Mouse (Mus musculus): Measurements from ENCODE around the gene Numbl. TPM values are rescaled to one million over a fixed set of nuclear protein-coding genes. Genes with fewer than 3 reads are reported as not detected.
A peak's percentile ranks its signal among the peaks of the same experiment; 100 is the strongest.

The Numbl gene
- 56.7 and 64.1 TPM in 2 replicates for polyA plus RNA-seq (2012; rRNA removed)

DNA sequence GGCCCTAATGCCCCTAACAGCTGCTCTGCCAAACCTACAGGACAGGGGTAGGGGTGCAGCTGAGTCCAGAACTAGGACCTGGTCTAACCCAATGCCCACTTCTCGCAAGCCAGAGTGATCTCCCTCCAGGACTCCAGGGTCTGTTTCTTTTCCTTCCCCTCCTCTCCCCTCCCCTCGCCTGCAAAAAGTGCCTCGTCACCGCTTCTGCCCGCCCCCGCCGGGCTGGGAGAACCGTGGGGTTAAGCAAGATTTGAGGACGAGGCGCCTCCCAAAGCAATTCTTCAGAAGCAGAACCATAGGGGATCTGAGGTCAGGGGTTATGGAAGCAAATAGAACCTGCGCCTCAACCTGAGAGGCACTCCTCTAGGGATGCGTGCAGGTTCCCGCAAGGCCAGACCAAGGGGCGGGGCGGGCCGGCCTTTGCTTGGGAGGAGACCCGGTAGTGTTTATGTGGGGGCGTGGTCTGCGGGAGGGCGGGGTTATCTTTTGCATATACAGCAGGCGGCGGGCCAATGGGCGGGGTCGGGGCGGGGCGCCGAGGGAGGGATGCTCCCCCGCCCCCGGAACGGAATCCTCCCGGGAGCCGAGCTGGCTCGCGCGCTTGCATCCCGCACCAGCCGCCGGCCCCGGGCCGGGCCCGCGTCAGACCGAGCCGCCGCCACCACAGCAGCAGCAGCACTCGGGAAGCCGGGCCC lies at the start of gene Numbl:
TSS of gene Numbl (plus strand) at position 229 of the 695 bp plus-strand sequence.
- Histone ChIP-seq H3K4me3 (replicated peaks; ENCODE audit: insufficient read depth, low read depth, low read length) (peak within 1 kb of the TSS; percentile 84), H3K27ac (ENCODE audit: insufficient read depth, low read length) (peak within 1 kb of the TSS; percentile 92), H3K27me3 (ENCODE audit: control insufficient read depth, insufficient read depth, low read length) (no peaks in the 10 kb centered on the region), H3K4me1 (ENCODE audit: control insufficient read depth, insufficient read depth, low read length) (peaks cover 21% of the 10 kb centered on the region)
- peak; percentile 94 to 95 for DNase-seq
- TF ChIP-seq CTCF (IDR thresholded peaks at IDR 0.05; ENCODE audit: borderline replicate concordance, insufficient read depth, low read depth, low read length) (no peak), POLR2A (IDR thresholded peaks at IDR 0.05; ENCODE audit: borderline replicate concordance, insufficient read depth, low read length) (peak; percentile 43; the same call in 1 of the 2 replicates)
- WGBS = 2% methylated on average over 46 of the region's 47 CpGs

- TF ChIP-seq CTCF (IDR thresholded peaks at IDR 0.05; ENCODE audit: borderline replicate concordance, insufficient read depth, low read depth, low read length) (no peak), POLR2A (IDR thresholded peaks at IDR 0.05; ENCODE audit: borderline replicate concordance, insufficient read depth, low read length) (no peak)
- peaks cover 15% of the 10 kb centered on the region for H3K4me1 ChIP-seq (ENCODE audit: control insufficient read depth, insufficient read depth, low read length)
- no peaks in the 10 kb centered on the region for H3K27me3 ChIP-seq (ENCODE audit: control insufficient read depth, insufficient read depth, low read length)
- no peak overlapping the region for H3K4me3 ChIP-seq (replicated peaks; ENCODE audit: insufficient read depth, low read depth, low read length)
- peak overlapping the region; percentile 39; the same call in 1 of the 2 replicates for H3K27ac ChIP-seq (ENCODE audit: insufficient read depth, low read length)
- WGBS = 6% methylated on average over 2 of the region's 2 CpGs
- DNase-seq = peak; percentile 27 to 38
Measured at GRCm38 (mm10) chr7:27212626-27213025, 45.6 kb upstream of the Numbl start.

GRCm38 (mm10) chr7:27218586-27218985 lies 39.6 kb upstream of the Numbl start:
- TF ChIP-seq CTCF (IDR thresholded peaks at IDR 0.05; ENCODE audit: borderline replicate concordance, insufficient read depth, low read depth, low read length) = no peak
- TF ChIP-seq POLR2A (IDR thresholded peaks at IDR 0.05; ENCODE audit: borderline replicate concordance, insufficient read depth, low read length) = no peak
- Histone ChIP-seq H3K27ac (ENCODE audit: insufficient read depth, low read length) (peak overlapping the region; percentile 93), H3K4me3 (replicated peaks; ENCODE audit: insufficient read depth, low read depth, low read length) (no peak overlapping the region), H3K27me3 (ENCODE audit: control insufficient read depth, insufficient read depth, low read length) (no peaks in the 10 kb centered on the region), H3K4me1 (ENCODE audit: control insufficient read depth, insufficient read depth, low read length) (peaks cover 19% of the 10 kb centered on the region)
- DNase-seq = peak; percentile 71 to 91
- 16% methylated on average over 7 of the region's 7 CpGs for WGBS

GRCm38 (mm10) chr7:27219937-27220336 lies 38.3 kb upstream of the Numbl start:
- no peak for TF ChIP-seq POLR2A (IDR thresholded peaks at IDR 0.05; ENCODE audit: borderline replicate concordance, insufficient read depth, low read length)
- TF ChIP-seq CTCF (IDR thresholded peaks at IDR 0.05; ENCODE audit: borderline replicate concordance, insufficient read depth, low read depth, low read length) = no peak
- peaks cover 29% of the 10 kb centered on the region for H3K4me1 ChIP-seq (ENCODE audit: control insufficient read depth, insufficient read depth, low read length)
- no peak for DNase-seq
- 75% methylated on average over 11 of the region's 11 CpGs for WGBS
- H3K27me3 ChIP-seq (ENCODE audit: control insufficient read depth, insufficient read depth, low read length) = no peaks in the 10 kb centered on the region
- H3K27ac ChIP-seq (ENCODE audit: insufficient read depth, low read length) = no peak overlapping the region
- H3K4me3 ChIP-seq (replicated peaks; ENCODE audit: insufficient read depth, low read depth, low read length) = no peak overlapping the region

DNA sequence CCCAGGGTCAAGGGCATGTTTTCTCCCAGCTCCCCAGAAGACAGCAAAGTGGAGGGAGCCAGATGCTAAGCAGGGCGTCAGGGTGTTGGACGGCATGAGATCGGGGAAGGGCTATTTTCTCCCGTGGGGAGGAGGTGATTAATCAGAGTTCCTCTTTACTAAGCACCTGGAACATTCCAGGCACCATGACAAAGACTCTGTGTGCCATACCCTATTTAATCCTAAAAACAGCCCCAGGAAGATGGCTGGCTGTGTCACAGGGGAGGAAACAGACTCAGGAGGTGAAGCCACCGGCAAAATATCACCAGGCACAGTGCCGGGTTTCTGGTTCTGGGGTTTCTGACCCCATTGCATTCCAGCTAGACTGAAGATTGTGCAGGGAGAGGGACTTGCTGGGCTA lies 36.3 kb upstream of the Numbl start:
- H3K27ac ChIP-seq (ENCODE audit: insufficient read depth, low read length) = no peak overlapping the region
- DNase-seq = no peak
- no peaks in the 10 kb centered on the region for H3K27me3 ChIP-seq (ENCODE audit: control insufficient read depth, insufficient read depth, low read length)
- H3K4me3 ChIP-seq (replicated peaks; ENCODE audit: insufficient read depth, low read depth, low read length) = no peak overlapping the region
- H3K4me1 ChIP-seq (ENCODE audit: control insufficient read depth, insufficient read depth, low read length) = peaks cover 28% of the 10 kb centered on the region
- 22% methylated on average over 6 of the region's 6 CpGs for WGBS
- no peak for TF ChIP-seq POLR2A (IDR thresholded peaks at IDR 0.05; ENCODE audit: borderline replicate concordance, insufficient read depth, low read length)
- no peak for TF ChIP-seq CTCF (IDR thresholded peaks at IDR 0.05; ENCODE audit: borderline replicate concordance, insufficient read depth, low read depth, low read length)

DNA sequence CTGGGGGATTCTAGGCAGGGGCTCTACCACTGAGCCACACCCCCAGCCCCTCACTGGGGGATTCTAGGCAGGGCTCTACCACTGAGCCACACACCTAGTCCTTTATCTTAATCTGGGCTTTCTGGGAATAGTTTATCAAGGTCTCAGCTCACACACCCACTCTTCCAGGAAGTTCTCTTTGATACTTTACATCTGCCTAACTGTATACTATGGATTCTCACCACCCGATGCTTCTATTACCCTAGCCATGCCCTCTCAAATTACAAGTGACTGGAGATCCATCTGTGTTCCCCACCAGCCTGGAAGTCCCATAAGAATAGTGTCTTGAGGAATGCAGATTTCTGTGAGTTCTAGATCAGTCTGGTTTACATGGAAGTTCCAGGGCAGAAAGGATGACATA lies 35.7 kb upstream of the Numbl start:
- Histone ChIP-seq H3K27ac (ENCODE audit: insufficient read depth, low read length) (no peak overlapping the region), H3K27me3 (ENCODE audit: control insufficient read depth, insufficient read depth, low read length) (no peaks in the 10 kb centered on the region), H3K4me1 (ENCODE audit: control insufficient read depth, insufficient read depth, low read length) (peaks cover 25% of the 10 kb centered on the region), H3K4me3 (replicated peaks; ENCODE audit: insufficient read depth, low read depth, low read length) (no peak overlapping the region)
- no peak for TF ChIP-seq POLR2A (IDR thresholded peaks at IDR 0.05; ENCODE audit: borderline replicate concordance, insufficient read depth, low read length)
- no peak for TF ChIP-seq CTCF (IDR thresholded peaks at IDR 0.05; ENCODE audit: borderline replicate concordance, insufficient read depth, low read depth, low read length)
- 80% methylated on average over 1 of the region's 1 CpGs for WGBS
- DNase-seq = no peak

DNA sequence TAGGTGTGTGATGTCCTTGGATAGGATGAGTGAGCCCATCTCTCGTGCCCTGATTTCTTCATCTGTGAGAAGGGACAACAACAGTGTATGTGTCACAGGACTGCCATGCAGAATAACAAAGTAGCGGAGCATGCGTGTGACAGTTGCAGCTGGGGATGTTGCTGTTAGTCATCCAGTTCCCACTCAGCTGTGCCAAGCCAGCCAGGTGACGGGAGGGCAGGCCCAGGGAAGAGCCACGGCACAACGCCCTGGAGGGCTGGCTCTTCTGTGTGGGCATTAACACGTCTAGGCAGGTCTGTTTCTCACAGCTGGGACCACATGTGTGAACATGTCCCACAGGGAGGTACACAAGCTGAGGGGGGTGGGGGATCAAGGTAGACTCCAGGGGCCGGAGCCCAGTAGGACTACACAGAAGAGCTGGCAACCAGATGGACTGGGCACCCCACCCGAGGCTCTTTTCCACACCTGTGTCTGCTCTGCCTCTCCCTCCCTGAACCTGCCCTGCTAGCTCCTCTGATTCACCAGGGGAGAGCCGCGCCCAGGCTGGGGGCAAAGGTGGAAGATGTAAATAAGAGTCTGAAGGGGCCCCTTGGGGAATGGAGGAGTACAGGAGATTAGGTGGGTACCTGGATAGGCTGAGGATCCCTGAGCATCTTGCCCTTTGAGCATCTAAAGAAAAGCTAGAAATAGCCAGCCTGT lies 33.2 kb upstream of the Numbl start:
- Histone ChIP-seq H3K4me3 (replicated peaks; ENCODE audit: insufficient read depth, low read depth, low read length) (peak overlapping the region; percentile 60), H3K27ac (ENCODE audit: insufficient read depth, low read length) (peak overlapping the region; percentile 14; the same call in 1 of the 2 replicates), H3K27me3 (ENCODE audit: control insufficient read depth, insufficient read depth, low read length) (no peaks in the 10 kb centered on the region), H3K4me1 (ENCODE audit: control insufficient read depth, insufficient read depth, low read length) (peaks cover 17% of the 10 kb centered on the region)
- WGBS = 20% methylated on average over 11 of the region's 11 CpGs
- TF ChIP-seq POLR2A (IDR thresholded peaks at IDR 0.05; ENCODE audit: borderline replicate concordance, insufficient read depth, low read length) = no peak
- TF ChIP-seq CTCF (IDR thresholded peaks at IDR 0.05; ENCODE audit: borderline replicate concordance, insufficient read depth, low read depth, low read length) = no peak
- DNase-seq = peak; percentile 39 to 44

Data from cerebellum, adult 2 months (tissue).